Mouse (Mus musculus) forebrain, embryonic 16.5 days (tissue): Measurements from ENCODE around the gene Zfp1. TPM values are rescaled to one million over a fixed set of nuclear protein-coding genes. Genes with fewer than 3 reads are reported as not detected.

Source experiments
- ATAC-seq: fragments of 200-750 bp; cut with Nextera tagmentation; 2 replicates; pipeline ENCODE4 v1.8.0; 2017; ENCODE audit warnings: mild to moderate bottlenecking, moderate library complexity
- H3K27ac ChIP-seq: fragments of 300-500 bp; sonication (generic); 2 replicates; pipeline ENCODE4 v1.5.1; 2014; ENCODE audit warnings: low read length, control low read depth
- H3K27me3 ChIP-seq: fragments of 300-500 bp; sonication (generic); replicated peaks from 2 replicates; pipeline ENCODE4 v1.6.1; 2014; ENCODE audit warnings: low read length; ENCODE audit not compliant: control insufficient read depth, insufficient read depth
- H3K36me3 ChIP-seq: fragments of 300-500 bp; sonication (generic); 2 replicates; pipeline ENCODE4 v1.6.1; 2014; ENCODE audit not compliant: control insufficient read depth, insufficient read depth
- H3K4me1 ChIP-seq: fragments of 300-500 bp; sonication (generic); replicated peaks from 2 replicates; pipeline ENCODE4 v1.6.1; 2014; ENCODE audit warnings: low read length; ENCODE audit not compliant: control insufficient read depth, insufficient read depth
- H3K4me2 ChIP-seq: fragments of 300-500 bp; sonication (generic); 2 replicates; pipeline ENCODE4 v1.6.1; 2014; ENCODE audit warnings: mild to moderate bottlenecking, low read length, control low read depth
- H3K4me3 ChIP-seq: fragments of 300-500 bp; sonication (generic); replicated peaks from 2 replicates; pipeline ENCODE4 v1.5.1; 2014; ENCODE audit warnings: mild to moderate bottlenecking, low read length, control low read depth
- H3K9ac ChIP-seq: fragments of 300-500 bp; sonication (generic); replicated peaks from 2 replicates; pipeline ENCODE4 v1.6.1; 2014; ENCODE audit warnings: low read depth, low read length, control low read depth
- H3K9me3 ChIP-seq: fragments of 300-500 bp; sonication (generic); 2 replicates; pipeline ENCODE4 v1.6.1; 2016; ENCODE audit warnings: low read length; ENCODE audit not compliant: control insufficient read depth
- WGBS: fragments of 180-500 bp; shearing (Covaris S2); extraction: QIAGEN DNeasy Blood & Tissue Kit; methylation state at CpG from one replicate; pipeline ENCODE4 v1.1.7; 2014; 5-methylcytosine and 5-hydroxymethylcytosine counted together
- polyA plus RNA-seq: library from polyadenylated mRNA; unstranded; fragments of >200 nt; fragmentation: Nextera tagmentation; extraction: Ambion mirVana; gene quantifications from 2 replicates; pipeline ENCODE4 v1.2.1, GENCODE M21; 2015

Zfp1 gene
- polyA plus RNA-seq, 1 experiment from 2014 or later = 32.5 TPM

DNA sequence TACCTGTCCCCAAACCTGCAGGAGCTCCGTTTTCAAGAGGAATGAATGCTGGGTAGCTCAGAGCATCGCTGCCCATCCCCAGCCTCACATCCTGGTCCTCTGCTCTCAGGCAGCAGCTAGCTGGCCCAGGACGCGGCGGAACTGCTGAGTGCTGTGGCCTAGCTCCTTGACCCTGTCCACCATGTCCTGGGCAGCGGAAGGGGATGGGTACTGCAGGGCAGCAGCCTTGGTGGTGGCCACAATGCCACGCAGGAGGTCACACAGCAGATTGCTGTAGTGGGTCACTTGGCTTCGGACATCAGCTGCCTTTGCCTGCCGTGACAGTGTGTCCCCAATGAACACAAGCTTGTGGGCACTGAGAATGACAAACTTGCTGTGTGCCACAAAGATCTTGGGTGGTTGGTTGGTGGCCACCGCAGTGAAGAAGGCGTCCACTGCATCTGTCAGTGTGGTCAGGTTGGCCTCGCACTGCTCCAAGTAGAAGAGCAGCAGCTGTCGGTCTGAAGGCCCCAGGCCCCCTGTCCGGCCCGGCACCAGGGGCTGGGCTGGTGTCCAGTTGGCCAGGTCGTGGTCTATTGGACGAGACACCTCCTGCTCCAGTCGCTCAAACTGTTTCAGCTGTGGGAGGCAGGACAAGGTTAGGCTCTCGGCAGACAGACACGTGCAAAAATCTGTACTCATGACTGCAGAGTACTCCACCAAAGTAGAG is 67.7 kb downstream of the Zfp1 start:
- Histone ChIP-seq H3K9me3 (no peaks in the 10 kb centered on the region), H3K27me3 (no peaks in the 10 kb centered on the region), H3K4me3 (no peak overlapping the region), H3K9ac (no peak overlapping the region), H3K4me1 (peaks cover 5% of the 10 kb centered on the region), H3K4me2 (no peak overlapping the region), H3K36me3 (peaks cover 31% of the 10 kb centered on the region; the same call in 1 of the 2 replicates), H3K27ac (no peak overlapping the region)
- no peak for ATAC-seq
- WGBS = 94% methylated on average over 20 of the region's 20 CpGs

DNA sequence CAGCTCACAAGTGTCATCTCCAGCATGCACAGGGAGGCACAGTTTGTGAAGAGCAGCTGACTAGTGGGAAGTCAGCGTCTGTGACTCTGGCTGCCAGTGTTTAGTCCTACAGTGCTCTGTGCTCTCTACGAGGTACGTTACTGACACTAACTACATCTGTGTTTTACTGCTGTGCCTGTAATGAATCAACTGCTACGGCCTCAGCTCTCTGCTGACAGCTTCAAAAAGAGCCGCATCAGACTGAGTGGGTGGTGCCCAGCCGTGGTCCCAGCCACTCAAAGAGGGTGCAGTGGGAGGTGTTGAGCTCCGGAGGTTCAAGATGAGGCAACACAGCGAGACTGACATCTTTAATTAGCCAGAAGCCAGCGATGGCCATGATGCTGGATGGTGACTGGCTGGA is 68.9 kb downstream of the Zfp1 start:
- WGBS = 82% methylated on average over 9 of the region's 9 CpGs
- H3K9ac ChIP-seq = no peak overlapping the region
- H3K9me3 ChIP-seq = no peaks in the 10 kb centered on the region
- no peak overlapping the region for H3K27ac ChIP-seq
- peaks cover 17% of the 10 kb centered on the region for H3K4me1 ChIP-seq
- H3K4me3 ChIP-seq = no peak overlapping the region
- no peak overlapping the region for H3K4me2 ChIP-seq
- no peaks in the 10 kb centered on the region for H3K27me3 ChIP-seq
- ATAC-seq = no peak
- peaks cover 31% of the 10 kb centered on the region; the same call in 1 of the 2 replicates for H3K36me3 ChIP-seq

DNA sequence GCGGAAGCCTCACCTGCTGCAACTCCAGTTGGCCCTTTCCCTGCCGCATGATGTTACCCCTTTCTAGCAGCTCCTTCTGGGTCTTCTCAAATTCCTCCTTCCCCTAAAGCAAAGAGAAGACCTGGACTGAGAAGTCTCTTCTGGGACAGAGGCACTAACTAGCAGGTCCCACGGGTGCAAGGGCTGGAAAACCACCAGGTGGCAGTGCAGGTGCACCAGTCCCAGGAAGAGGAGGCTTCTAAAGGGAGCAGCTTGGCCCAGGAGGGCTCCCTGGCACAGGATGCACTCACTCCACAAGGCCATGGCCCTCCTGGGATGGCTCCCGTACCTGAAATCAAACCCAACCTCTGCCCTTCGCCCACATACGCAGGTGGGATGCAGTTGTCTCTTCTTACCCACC is 69.4 kb downstream of the Zfp1 start:
- ATAC-seq = no peak
- 76% methylated on average over 6 of the region's 6 CpGs for WGBS
- H3K4me3 ChIP-seq = no peak overlapping the region
- no peak overlapping the region for H3K27ac ChIP-seq
- peaks cover 31% of the 10 kb centered on the region; the same call in 1 of the 2 replicates for H3K36me3 ChIP-seq
- no peak overlapping the region for H3K9ac ChIP-seq
- no peaks in the 10 kb centered on the region for H3K9me3 ChIP-seq
- H3K4me1 ChIP-seq = peaks cover 21% of the 10 kb centered on the region
- H3K4me2 ChIP-seq = no peak overlapping the region
- no peaks in the 10 kb centered on the region for H3K27me3 ChIP-seq

DNA sequence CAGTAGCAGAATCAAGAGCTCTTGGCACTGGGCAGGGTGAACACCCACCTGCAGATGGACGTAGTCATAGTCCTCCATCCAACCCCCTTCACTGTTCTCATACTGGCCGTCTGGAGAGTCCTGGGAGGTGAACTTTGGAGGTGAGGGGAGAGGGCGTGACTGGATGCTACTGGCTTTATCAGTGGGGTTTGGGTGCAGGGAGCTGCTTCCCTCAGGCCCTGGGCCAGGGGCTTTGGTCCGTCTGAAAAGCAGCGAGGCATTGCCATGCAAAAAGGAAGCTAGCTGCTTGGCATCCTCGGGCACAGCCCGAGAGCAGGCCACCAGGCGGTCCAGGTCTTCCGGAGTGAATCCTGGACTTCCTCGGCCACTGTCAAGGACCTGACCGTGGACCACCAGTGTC is 70.1 kb downstream of the Zfp1 start:
- Histone ChIP-seq H3K36me3 (peaks cover 31% of the 10 kb centered on the region; the same call in 1 of the 2 replicates), H3K4me1 (peaks cover 28% of the 10 kb centered on the region), H3K4me2 (no peak overlapping the region), H3K4me3 (no peak overlapping the region), H3K27me3 (no peaks in the 10 kb centered on the region), H3K9me3 (no peaks in the 10 kb centered on the region), H3K27ac (no peak overlapping the region), H3K9ac (no peak overlapping the region)
- 90% methylated on average over 11 of the region's 11 CpGs for WGBS
- no peak for ATAC-seq

DNA sequence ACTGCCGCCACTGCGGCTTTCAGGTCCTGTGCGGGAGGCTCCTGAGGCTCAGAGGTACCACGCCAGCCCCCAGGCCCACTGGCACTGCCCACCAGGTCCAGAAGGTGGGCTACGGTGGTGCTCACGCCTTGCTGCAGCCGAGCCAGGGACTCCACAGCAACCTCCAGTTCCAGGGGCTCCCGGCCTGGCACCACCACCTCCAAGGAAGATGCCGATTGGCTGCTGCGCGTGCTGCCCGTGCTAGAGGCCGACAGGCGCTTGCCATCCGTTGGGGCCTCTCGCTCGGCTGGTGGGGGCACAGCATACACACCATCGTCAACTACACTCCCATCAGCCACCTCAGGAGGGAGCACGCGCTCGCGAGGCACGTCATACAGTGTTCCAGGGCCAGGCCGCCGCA is 70.6 kb downstream of the Zfp1 start:
- ATAC-seq = no peak
- Histone ChIP-seq H3K9ac (no peak overlapping the region), H3K4me2 (no peak overlapping the region), H3K27me3 (no peaks in the 10 kb centered on the region), H3K9me3 (no peaks in the 10 kb centered on the region), H3K4me1 (peaks cover 33% of the 10 kb centered on the region), H3K4me3 (no peak overlapping the region), H3K36me3 (peaks cover 31% of the 10 kb centered on the region; the same call in 1 of the 2 replicates), H3K27ac (no peak overlapping the region)
- 91% methylated on average over 25 of the region's 25 CpGs for WGBS

DNA sequence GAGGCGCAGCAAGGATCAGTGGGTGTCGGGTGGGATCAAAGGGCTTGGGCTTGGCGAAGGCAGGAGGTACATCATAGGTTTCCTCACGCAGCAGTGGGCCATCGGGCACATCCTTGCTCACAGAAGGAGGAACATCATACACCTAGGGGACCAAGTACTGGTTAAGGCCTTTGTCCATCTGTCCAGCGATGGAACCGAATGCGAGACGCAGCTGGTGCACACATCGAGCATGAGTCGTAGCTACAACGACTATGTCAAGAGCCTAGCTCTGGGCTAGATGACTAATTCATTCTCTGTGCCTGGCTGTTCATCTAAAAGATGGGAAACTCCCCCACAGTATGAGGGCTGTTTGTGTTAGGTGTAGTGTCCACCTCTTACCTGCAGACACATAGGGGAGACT is 71.1 kb downstream of the Zfp1 start:
- Histone ChIP-seq H3K4me3 (no peak overlapping the region), H3K4me1 (peaks cover 36% of the 10 kb centered on the region), H3K27ac (no peak overlapping the region), H3K9me3 (no peaks in the 10 kb centered on the region), H3K27me3 (no peaks in the 10 kb centered on the region), H3K9ac (no peak overlapping the region), H3K36me3 (peaks cover 31% of the 10 kb centered on the region; the same call in 1 of the 2 replicates), H3K4me2 (no peak overlapping the region)
- no peak for ATAC-seq
- WGBS = 96% methylated on average over 12 of the region's 12 CpGs

DNA sequence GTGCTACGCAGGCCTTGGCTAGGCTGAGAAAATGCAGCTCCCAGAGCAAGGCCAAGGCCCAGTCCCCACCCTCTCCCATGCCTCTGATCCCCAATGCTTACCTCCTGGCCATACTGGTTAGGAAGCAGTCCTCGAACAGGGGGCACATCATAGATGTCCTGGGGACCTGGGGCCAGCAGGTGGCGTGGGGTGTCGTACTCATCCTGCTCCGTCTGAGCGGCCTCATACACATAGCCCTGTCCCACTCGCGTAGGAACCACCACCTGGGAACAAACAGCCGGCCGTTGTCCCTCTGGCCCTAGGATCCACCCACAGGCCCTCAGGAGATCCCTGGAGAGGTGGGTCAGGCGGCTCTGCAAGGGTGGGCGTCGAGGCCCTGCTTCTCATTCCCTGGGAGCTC is 72.3 kb downstream of the Zfp1 start:
- no peak for ATAC-seq
- H3K27ac ChIP-seq = peak overlapping the region; percentile 98
- no peaks in the 10 kb centered on the region for H3K27me3 ChIP-seq
- peaks cover 28% of the 10 kb centered on the region for H3K36me3 ChIP-seq
- no peak overlapping the region for H3K4me3 ChIP-seq
- no peak overlapping the region for H3K4me2 ChIP-seq
- H3K9ac ChIP-seq = no peak overlapping the region
- 82% methylated on average over 13 of the region's 13 CpGs for WGBS
- peaks cover 36% of the 10 kb centered on the region for H3K4me1 ChIP-seq
- H3K9me3 ChIP-seq = no peaks in the 10 kb centered on the region

DNA sequence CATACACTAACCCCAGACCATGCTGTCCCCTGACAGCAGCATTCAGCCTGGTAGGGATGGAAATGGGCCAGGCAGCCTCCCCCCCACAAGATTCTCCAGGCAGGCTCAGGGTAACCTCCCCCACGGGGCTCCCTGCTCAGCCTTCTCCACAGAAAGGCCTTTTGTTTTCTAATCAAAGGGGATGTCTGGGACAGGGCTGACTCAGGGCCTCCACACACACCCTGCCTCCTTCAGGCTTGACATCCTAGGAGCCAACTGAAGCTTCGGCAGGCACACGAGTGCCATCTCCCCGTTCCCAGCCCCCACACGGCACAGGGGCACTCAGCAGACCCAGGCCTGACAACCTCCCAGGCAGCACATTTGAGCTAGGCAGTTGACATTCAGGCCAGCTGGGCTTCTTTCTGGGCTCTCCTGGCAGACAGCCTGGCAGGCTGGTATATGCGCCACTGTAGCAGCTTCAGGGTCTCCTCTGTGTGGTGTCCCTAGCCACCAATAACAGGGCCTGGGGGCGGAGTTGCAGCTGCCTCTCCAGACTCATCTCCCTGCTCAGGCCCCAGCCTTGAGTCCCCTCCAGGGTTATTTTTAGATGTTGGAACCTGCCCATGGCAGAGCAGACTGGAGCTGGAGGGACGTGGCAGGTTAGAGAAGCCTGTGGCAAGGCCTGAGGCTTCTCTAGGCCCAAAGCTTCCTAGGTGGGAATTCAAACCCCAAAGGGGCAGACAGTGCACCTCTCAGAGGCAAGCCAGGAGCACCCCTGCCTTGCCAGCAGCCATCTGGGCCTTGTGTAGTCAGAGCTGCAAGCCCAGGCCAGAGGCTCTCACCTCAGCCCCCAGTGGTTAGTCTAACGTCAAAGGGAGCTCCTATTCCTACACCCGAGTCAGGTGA is 73.6 kb downstream of the Zfp1 start:
- no peak overlapping the region for H3K4me3 ChIP-seq
- H3K4me1 ChIP-seq = peaks cover 36% of the 10 kb centered on the region
- H3K36me3 ChIP-seq = peaks cover 28% of the 10 kb centered on the region
- ATAC-seq = peak; percentile 89
- H3K9ac ChIP-seq = peak overlapping the region; percentile 60
- no peaks in the 10 kb centered on the region for H3K9me3 ChIP-seq
- H3K27ac ChIP-seq = peak overlapping the region; percentile 98
- H3K4me2 ChIP-seq = peak overlapping the region; percentile 18; the same call in 1 of the 2 replicates
- WGBS = 8% methylated on average over 10 of the region's 10 CpGs
- H3K27me3 ChIP-seq = no peaks in the 10 kb centered on the region

DNA sequence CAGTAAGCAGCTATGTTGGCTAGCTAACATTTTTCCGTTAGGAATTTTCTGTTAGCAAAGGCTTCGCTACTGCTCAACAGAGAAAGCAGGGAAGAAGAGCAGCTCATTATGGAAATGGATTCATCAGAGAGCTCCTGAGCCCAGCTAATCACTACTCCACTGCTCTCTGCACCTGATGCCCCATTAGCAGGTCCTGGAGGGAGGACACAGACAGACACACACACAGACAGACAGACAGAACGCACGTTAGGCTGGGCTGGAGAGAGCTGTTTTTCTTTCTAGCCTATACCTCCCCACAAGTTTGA is 74.2 kb downstream of the Zfp1 start:
- peak; percentile 6 for ATAC-seq
- H3K27me3 ChIP-seq = no peaks in the 10 kb centered on the region
- H3K27ac ChIP-seq = peak overlapping the region; percentile 98
- no peak overlapping the region for H3K4me2 ChIP-seq
- H3K4me3 ChIP-seq = no peak overlapping the region
- H3K9me3 ChIP-seq = no peaks in the 10 kb centered on the region
- peak overlapping the region; percentile 60 for H3K9ac ChIP-seq
- H3K4me1 ChIP-seq = peaks cover 36% of the 10 kb centered on the region
- peaks cover 24% of the 10 kb centered on the region for H3K36me3 ChIP-seq
- 36% methylated on average over 4 of the region's 4 CpGs for WGBS
